Mouse (Mus musculus) cerebellum, adult 2 months (tissue): Measurements from ENCODE around the gene Isyna1. TPM values are rescaled to one million over a fixed set of nuclear protein-coding genes. Genes with fewer than 3 reads are reported as not detected.

Source experiments
- DNase-seq, 2 experiments: peaks; one replicate each; pipeline ENCODE4 v3.0.0; 2021
- H3K27ac ChIP-seq: fragments of 200-500 bp; 2 replicates; pipeline ENCODE4 v1.5.1; 2012; ENCODE audit warnings: low read length, control low read depth, inconsistent platforms; ENCODE audit not compliant: insufficient read depth
- H3K27me3 ChIP-seq: fragments of 200-500 bp; 2 replicates; pipeline ENCODE4 v1.6.1; 2012; ENCODE audit warnings: inconsistent platforms, mild to moderate bottlenecking, low read length, moderate library complexity; ENCODE audit not compliant: control insufficient read depth, insufficient read depth
- H3K4me1 ChIP-seq: fragments of 200-500 bp; 2 replicates; pipeline ENCODE4 v1.6.1; 2011; ENCODE audit warnings: low read length; ENCODE audit not compliant: control insufficient read depth, insufficient read depth
- H3K4me3 ChIP-seq: fragments of 200-500 bp; replicated peaks from 2 replicates; pipeline ENCODE3; 2011; ENCODE audit warnings: mild to moderate bottlenecking, low read depth, low read length, control low read depth; ENCODE audit not compliant: insufficient read depth
- CTCF ChIP-seq: fragments of 200-500 bp; IDR thresholded peaks from 2 replicates; pipeline ENCODE4 v1.5.1; 2011; ENCODE audit warnings: low read depth, mild to moderate bottlenecking, control low read depth, low read length, moderate library complexity, borderline replicate concordance; ENCODE audit not compliant: insufficient read depth
- POLR2A ChIP-seq: fragments of 200-500 bp; IDR thresholded peaks from 2 replicates; pipeline ENCODE4 v1.6.1; 2011; ENCODE audit warnings: low read length, control low read depth, borderline replicate concordance; ENCODE audit not compliant: insufficient read depth
- WGBS: fragments of 180-500 bp; shearing (Covaris S2); methylation state at CpG from one replicate; pipeline ENCODE4 v1.1.7; 2018; 5-methylcytosine and 5-hydroxymethylcytosine counted together
- polyA plus RNA-seq: library from polyadenylated mRNA; depleted of rRNA; stranded (reverse); fragments of >200 nt; gene quantifications from 2 replicates; pipeline ENCODE4 v1.2.3, GENCODE M21; 2012

The Isyna1 gene
- polyA plus RNA-seq, 1 experiment = 55.3 TPM

DNA sequence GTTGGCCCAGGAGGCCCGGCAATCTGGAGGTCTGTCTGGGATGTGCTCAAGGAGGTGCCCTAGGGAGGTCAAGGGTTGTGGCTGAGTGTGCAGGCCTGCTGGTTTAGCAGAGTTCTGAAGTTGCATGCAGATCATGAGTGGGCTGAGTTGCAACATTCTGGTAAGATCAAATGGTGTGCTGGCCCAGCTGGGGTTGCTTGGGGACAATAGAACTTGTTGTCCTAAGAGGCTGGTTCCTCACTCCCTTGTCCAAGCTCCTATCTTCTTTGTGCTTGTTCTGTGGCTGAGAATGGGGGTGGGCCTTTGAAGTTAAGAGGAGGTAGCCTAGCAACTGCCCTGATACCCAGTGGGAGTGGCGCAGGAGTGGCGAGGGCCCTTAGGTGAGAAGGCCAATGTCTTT lies 31.4 kb upstream of the Isyna1 start:
- Histone ChIP-seq H3K4me1 (peaks cover 45% of the 10 kb centered on the region), H3K4me3 (no peak overlapping the region), H3K27me3 (no peaks in the 10 kb centered on the region), H3K27ac (no peak overlapping the region)
- TF ChIP-seq POLR2A = no peak
- TF ChIP-seq CTCF = no peak
- DNase-seq = no peak
- WGBS = 88% methylated on average over 3 of the region's 3 CpGs

DNA sequence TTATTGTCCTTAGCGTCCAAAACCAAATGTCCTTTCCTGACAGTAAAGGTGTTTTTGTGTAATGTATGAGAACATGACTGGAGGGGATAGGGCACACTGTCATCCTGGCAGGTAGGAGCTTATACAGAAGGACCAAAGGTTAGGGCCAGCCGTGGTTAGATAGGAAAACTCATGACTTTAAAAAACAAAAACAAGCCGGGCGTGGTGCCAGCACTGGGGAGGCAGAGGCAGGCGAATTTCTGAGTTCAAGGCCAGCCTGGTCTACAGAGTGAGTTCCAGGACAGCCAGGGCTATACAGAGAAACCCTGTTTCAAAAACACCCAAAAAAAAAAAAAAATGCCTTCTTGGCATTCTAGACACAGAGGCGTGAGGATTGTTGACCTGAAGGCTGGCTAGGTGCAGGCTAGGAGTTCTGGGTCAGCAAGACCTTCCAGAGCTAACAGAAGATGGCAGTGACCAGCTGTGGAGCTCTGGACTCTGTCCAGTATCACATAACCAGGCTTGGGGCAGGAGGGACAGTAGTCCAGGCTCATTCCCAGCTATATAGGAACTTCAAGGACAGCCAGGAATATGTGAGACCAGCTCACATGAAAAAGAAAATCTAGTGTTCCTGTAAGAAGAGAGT lies 30.3 kb upstream of the Isyna1 start:
- TF ChIP-seq CTCF = no peak
- TF ChIP-seq POLR2A = no peak
- Histone ChIP-seq H3K4me3 (no peak overlapping the region), H3K27ac (no peak overlapping the region), H3K4me1 (peaks cover 45% of the 10 kb centered on the region), H3K27me3 (no peaks in the 10 kb centered on the region)
- no peak for DNase-seq
- WGBS = 78% methylated on average over 6 of the region's 6 CpGs

DNA sequence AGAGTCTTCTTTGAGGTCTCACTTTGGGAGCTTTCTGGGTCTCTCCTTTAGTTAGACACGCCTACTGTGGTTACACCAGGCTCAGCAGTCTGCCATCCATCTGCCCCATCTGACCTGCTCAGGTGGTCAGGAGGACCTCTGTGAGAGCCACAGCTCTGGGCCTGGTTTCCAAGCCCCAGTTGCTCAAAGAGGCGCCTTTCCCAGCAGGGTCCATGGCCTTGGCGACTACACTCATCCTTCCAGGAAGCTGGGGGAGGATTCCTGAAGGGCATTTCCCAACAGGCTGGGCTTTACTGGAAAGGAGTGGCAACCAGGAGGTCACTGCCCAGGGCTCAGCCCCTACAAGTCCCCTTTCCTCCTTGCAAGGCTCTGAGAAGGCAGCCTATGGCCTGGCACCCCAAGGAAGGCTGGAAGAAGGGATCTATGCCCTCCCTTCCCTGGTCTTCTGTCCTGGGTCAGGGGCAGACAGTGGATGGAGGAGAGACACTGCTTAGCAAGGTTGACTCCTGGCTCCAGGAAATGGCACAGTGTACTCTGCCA lies 29.4 kb upstream of the Isyna1 start:
- Histone ChIP-seq H3K27me3 (no peaks in the 10 kb centered on the region), H3K4me3 (no peak overlapping the region), H3K4me1 (peaks cover 42% of the 10 kb centered on the region), H3K27ac (no peak overlapping the region)
- WGBS = 26% methylated on average over 3 of the region's 3 CpGs
- no peak for DNase-seq
- TF ChIP-seq CTCF (no peak), POLR2A (no peak)

DNA sequence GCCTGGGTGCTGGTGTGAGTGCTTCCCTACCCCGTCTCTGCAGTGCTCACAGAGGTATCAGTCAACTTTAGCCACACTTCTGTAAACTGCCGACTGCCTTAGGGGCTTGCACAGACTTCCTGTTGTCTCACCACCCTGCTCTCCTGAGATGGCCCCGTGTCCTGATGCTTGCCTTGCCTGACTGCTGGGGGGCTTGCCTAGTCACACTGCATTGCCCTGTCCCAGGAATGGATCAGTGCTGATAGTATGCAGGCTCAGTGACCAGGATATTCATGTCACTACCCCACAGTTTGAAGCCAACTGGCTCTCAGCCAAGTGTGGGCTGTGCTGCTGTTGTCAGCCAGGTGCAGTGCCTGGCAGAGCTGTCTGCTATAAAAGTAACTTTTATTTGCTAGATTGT lies 28.6 kb upstream of the Isyna1 start:
- Histone ChIP-seq H3K27me3 (no peaks in the 10 kb centered on the region), H3K4me3 (no peak overlapping the region), H3K4me1 (peaks cover 42% of the 10 kb centered on the region), H3K27ac (no peak overlapping the region)
- no peak for DNase-seq
- no peak for TF ChIP-seq CTCF
- TF ChIP-seq POLR2A = no peak
- WGBS = 58% methylated on average over 3 of the region's 3 CpGs

DNA sequence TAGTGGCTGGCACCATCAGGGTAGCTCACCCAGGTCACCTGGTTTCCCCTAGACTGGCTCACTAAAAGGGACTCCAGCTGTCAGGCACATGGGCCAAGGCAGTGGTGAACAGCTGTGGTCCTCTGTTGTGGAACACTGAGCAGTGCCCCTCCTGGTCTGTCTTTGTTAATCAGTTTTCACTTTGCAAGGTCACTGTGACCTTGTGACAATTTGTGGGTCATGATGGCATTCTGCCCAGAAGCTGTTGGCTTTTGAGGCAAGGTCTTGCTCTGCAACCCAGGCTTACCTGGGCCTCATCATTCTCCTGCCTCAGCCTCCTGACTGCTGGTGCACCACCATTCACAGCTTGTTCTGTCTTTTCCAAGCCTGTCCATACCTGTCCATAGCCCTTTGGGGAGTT lies 23.8 kb upstream of the Isyna1 start:
- TF ChIP-seq CTCF (no peak), POLR2A (no peak)
- Histone ChIP-seq H3K4me3 (no peak overlapping the region), H3K4me1 (peaks cover 54% of the 10 kb centered on the region), H3K27me3 (no peaks in the 10 kb centered on the region), H3K27ac (peak overlapping the region; percentile 61)
- no peak for DNase-seq

DNA sequence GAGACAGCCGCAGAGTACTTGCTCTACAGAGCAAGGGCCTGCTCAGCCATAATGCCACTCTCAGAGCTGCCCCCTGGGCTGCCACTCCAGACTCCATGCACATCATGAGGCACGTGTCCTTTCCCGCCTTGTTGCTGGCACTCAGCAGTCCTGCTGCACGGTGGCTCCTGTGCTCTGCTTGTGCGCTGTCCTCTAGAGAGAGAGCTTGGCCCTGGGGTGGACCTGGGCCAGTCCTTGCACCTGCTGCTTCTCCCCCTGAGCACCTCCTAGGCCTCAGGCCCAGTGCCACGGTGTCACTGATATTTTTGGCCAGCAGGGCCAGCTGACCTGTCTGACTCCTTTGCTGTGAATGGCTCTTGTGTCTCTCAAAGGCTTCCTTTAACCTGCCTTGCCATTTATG lies 23.2 kb upstream of the Isyna1 start:
- H3K27me3 ChIP-seq = no peaks in the 10 kb centered on the region
- peak overlapping the region; percentile 61 for H3K27ac ChIP-seq
- TF ChIP-seq CTCF = no peak
- no peak for TF ChIP-seq POLR2A
- no peak overlapping the region for H3K4me3 ChIP-seq
- H3K4me1 ChIP-seq = peaks cover 52% of the 10 kb centered on the region
- WGBS = 12% methylated on average over 6 of the region's 6 CpGs
- DNase-seq = peak; percentile 74 to 79

DNA sequence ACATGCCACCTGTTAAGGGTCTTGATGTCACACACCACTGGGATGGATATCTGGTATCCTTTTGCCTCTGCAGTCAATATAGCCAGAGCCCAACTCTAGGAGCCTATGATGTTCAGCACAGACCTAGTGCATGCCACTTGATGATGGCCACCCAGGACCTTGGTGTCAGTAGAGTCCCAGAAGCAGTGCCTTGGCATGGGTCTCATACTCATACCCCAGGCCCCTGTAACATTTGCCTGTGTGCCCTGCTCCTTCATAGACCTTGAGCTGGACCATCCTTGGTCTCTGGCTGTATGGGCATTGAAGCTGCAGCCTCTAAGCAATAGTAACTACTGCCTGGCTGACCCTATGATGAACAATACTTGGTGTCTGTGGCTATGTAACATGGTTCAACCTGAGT lies 19.9 kb upstream of the Isyna1 start:
- H3K27ac ChIP-seq = peak overlapping the region; percentile 29; the same call in 1 of the 2 replicates
- no peak for TF ChIP-seq POLR2A
- TF ChIP-seq CTCF = no peak
- no peak for DNase-seq
- H3K4me1 ChIP-seq = peaks cover 61% of the 10 kb centered on the region
- H3K4me3 ChIP-seq = no peak overlapping the region
- no peaks in the 10 kb centered on the region for H3K27me3 ChIP-seq

DNA sequence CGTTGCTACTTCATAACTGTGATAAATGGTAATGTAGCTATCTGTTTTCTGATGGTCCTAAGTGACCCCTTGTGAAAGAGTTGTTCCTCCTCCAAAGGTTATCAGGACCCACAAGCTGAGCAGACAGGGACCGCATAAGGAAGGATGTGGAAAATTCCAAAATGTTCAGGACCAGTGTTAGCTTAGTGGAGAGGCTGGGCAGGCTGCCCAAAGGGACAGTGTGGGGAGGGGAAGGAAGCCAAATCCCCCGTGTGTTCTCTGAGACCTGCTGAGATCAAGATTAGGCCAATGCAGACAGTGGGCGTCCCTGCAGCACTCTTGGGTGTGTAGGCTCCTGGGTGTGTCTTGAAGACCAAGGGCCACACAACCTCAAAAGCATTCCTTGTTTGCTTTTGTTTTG lies 19.3 kb upstream of the Isyna1 start:
- Histone ChIP-seq H3K4me1 (peaks cover 58% of the 10 kb centered on the region), H3K27ac (peak overlapping the region; percentile 49), H3K27me3 (no peaks in the 10 kb centered on the region), H3K4me3 (no peak overlapping the region)
- DNase-seq = peak; percentile 79 to 84
- TF ChIP-seq CTCF = no peak
- TF ChIP-seq POLR2A = no peak
- WGBS = 26% methylated on average over 4 of the region's 4 CpGs

DNA sequence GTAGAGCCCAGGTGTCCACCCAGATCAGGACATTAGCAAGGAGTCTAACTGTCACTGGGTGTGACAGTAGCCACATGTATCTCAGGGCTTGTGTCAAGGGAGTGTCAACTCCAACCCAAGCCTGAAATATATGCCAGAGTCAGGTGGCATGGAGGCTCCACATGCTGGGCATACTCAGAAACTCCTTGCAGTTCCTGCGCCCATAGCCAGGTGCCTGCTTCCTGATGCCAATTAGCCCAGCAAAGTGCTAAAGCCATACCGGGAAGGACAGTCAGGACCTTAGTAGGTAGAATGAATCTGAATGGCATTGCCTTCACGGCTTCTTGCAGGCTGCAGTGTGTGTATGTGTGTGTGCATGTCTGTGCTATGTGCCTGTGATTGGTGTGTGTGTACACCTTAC lies 17.0 kb upstream of the Isyna1 start:
- TF ChIP-seq CTCF (no peak), POLR2A (no peak)
- Histone ChIP-seq H3K4me3 (no peak overlapping the region), H3K27me3 (no peaks in the 10 kb centered on the region), H3K4me1 (peaks cover 37% of the 10 kb centered on the region), H3K27ac (no peak overlapping the region)
- DNase-seq = peak in 1 of 2 experiments; percentile 55
- 34% methylated on average over 3 of the region's 3 CpGs for WGBS
